Mouse (Mus musculus): Measurements from ENCODE around the gene Vmn1r130. TPM values are rescaled to one million over a fixed set of nuclear protein-coding genes. Genes with fewer than 3 reads are reported as not detected.

Vmn1r130 gene
- not detected for polyA plus RNA-seq (2015; fragmentation: Illumina TruSeq; extraction: RNeasy Lipid Tissue Mini Kit (QIAGEN cat#74804); ENCODE audit: insufficient read depth, low replicate concordance)

DNA sequence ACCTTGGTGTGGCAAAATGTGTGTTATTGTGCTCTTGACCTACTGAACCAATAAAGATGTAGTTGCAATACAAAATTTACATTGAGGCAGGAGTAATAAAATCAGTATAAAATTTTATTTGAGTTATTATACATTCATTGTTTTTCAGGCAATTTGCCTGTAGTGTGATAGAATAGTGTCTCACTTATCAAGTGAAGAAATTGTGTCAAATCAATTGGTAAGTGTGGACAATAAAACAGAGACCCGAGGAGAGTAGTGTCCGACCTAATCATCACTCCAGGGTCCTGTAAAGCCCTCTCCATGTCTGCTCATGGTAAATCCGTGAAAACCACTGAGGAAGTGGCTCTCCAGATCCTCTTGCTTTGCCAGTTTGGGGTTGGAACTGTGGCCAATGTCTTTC, at the start of gene Vmn1r130:
Vmn1r130 (plus strand) TSS at position 301 of the 400 bp plus-strand sequence.

DNA sequence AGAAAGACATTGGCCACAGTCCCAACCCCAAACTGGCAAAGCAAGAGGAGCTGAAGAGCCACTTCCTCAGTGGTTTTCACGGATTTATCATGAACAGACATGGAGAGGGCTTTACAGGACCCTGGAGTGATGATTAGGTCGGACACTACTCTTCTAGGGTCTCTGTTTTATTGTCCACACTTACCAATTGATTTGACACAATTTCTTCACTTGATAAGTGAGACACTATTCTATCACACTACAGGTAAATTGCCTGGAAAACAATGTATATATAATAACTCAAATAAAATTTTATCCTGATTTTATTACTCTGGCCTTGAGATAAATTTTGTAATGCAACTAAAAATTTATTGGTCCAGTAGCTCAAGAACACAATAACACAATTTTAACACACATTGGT, 34.4 kb downstream of the Vmn1r130 start, which contains the start of gene Vmn1r131:
Vmn1r131 (minus strand) TSS at position 101 of the 400 bp plus-strand sequence.

Other genes with a start within 250 kb of the Vmn1r130 start
- gene Vmn1r125, start 239.6 kb upstream of the Vmn1r130 start, polyA plus RNA-seq (2015; fragmentation: Illumina TruSeq; extraction: RNeasy Lipid Tissue Mini Kit (QIAGEN cat#74804); ENCODE audit: insufficient read depth, low replicate concordance) = not detected
- gene Vmn1r126, start 210.3 kb upstream of the Vmn1r130 start, polyA plus RNA-seq (2015; fragmentation: Illumina TruSeq; extraction: RNeasy Lipid Tissue Mini Kit (QIAGEN cat#74804); ENCODE audit: insufficient read depth, low replicate concordance) = not detected
- not detected for gene Vmn1r127, start 191.9 kb upstream of the Vmn1r130 start, polyA plus RNA-seq (2015; fragmentation: Illumina TruSeq; extraction: RNeasy Lipid Tissue Mini Kit (QIAGEN cat#74804); ENCODE audit: insufficient read depth, low replicate concordance)
- gene Vmn1r128, start 162.4 kb upstream of the Vmn1r130 start, polyA plus RNA-seq (2015; fragmentation: Illumina TruSeq; extraction: RNeasy Lipid Tissue Mini Kit (QIAGEN cat#74804); ENCODE audit: insufficient read depth, low replicate concordance) = not detected
- not detected for gene Vmn1r129, start 150.5 kb upstream of the Vmn1r130 start, polyA plus RNA-seq (2015; fragmentation: Illumina TruSeq; extraction: RNeasy Lipid Tissue Mini Kit (QIAGEN cat#74804); ENCODE audit: insufficient read depth, low replicate concordance)
- gene Gm6882, start 79.0 kb upstream of the Vmn1r130 start, polyA plus RNA-seq (2015; fragmentation: Illumina TruSeq; extraction: RNeasy Lipid Tissue Mini Kit (QIAGEN cat#74804); ENCODE audit: insufficient read depth, low replicate concordance) = not detected
- gene Vmn1r131, start 34.3 kb downstream of the Vmn1r130 start, polyA plus RNA-seq (2015; fragmentation: Illumina TruSeq; extraction: RNeasy Lipid Tissue Mini Kit (QIAGEN cat#74804); ENCODE audit: insufficient read depth, low replicate concordance) = not detected
- gene Vmn1r132, start 102.3 kb downstream of the Vmn1r130 start, polyA plus RNA-seq (2015; fragmentation: Illumina TruSeq; extraction: RNeasy Lipid Tissue Mini Kit (QIAGEN cat#74804); ENCODE audit: insufficient read depth, low replicate concordance) = not detected
- not detected for gene Gm4175, start 249.7 kb downstream of the Vmn1r130 start, polyA plus RNA-seq (2015; fragmentation: Illumina TruSeq; extraction: RNeasy Lipid Tissue Mini Kit (QIAGEN cat#74804); ENCODE audit: insufficient read depth, low replicate concordance)